Mouse (Mus musculus): ENCODE data around the gene Cyp2c23. TPM values are rescaled to one million over a fixed set of nuclear protein-coding genes. Genes with fewer than 3 reads are reported as not detected.

Cyp2c23 gene
- polyA plus RNA-seq, 1 experiment from 2014 or later, result 0.08 TPM

DNA sequence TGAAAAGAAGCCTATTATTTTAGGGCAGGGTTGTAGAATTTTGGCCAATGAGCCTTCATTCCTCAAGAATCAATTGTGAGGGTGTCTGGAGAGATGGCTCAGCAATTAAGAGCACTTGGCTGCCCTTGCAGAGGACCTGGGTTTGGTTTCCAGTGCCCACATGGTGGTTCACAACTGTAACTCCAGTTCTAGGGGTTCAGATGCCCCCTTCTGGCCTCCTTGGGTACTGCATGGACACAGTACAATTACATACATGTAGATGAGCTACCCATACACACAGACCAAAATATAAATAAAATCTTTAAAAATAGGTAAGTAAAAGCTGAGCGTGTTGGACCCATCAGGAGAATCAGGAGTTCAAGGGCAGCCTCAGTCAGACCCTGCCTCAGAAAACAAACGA lies 67.8 kb downstream of the Cyp2c23 start:
- Histone ChIP-seq H3K36me3 (no peaks in the 10 kb centered on the region), H3K9ac (replicated peaks) (no peak overlapping the region), H3K27ac (no peak overlapping the region), H3K27me3 (no peaks in the 10 kb centered on the region), H3K4me1 (replicated peaks) (no peaks in the 10 kb centered on the region), H3K9me3 (no peaks in the 10 kb centered on the region), H3K4me2 (replicated peaks) (no peak overlapping the region), H3K4me3 (replicated peaks) (no peak overlapping the region)
- 76% methylated on average over 2 of the region's 2 CpGs for WGBS
- no peak for ATAC-seq

DNA sequence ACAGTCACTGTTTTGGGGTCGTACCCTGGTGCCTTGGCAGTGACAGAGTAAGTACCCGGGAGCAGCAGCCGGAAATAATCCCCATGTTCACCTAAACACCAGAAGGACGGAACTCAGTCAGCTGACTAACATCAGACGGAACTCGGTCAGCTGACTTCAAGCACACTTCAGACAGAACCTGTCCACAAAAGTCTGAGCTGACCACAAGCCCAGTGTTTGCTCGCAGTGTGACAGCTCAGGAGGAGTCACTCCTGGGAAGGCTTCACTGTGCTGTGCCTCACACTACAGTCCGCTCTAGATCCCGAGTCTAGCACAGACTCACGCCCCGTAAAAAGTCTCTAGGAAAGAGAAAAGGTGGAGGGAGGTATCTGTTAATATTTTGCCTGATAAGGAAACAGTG lies 69.0 kb downstream of the Cyp2c23 start:
- H3K9me3 ChIP-seq, result no peaks in the 10 kb centered on the region
- no peak overlapping the region for H3K4me3 ChIP-seq (replicated peaks)
- H3K27ac ChIP-seq, result no peak overlapping the region
- H3K27me3 ChIP-seq, result no peaks in the 10 kb centered on the region
- no peaks in the 10 kb centered on the region for H3K4me1 ChIP-seq (replicated peaks)
- WGBS, result 88% methylated on average over 11 of the region's 11 CpGs
- H3K9ac ChIP-seq (replicated peaks), result no peak overlapping the region
- H3K36me3 ChIP-seq, result no peaks in the 10 kb centered on the region
- H3K4me2 ChIP-seq (replicated peaks), result no peak overlapping the region
- no peak for ATAC-seq

DNA sequence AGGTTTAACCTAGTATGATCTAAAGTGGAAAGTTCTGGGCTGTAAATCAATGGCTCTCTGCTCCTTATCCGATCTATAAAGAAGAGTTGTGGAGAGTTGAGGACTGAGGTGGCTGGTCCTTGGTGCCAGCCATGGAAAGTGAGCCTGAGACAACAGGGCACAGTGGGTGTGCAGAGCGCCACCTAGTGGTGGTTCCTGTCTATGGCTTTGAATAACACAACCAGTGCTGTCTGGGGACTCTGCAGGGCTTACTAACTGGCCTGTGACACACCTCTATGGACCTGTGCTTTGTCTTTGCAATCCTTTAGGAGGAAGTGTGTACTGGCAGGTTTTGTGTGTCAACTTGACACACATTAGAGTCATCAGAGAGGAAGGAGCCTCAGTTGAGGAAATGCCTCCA lies 69.8 kb downstream of the Cyp2c23 start:
- Histone ChIP-seq H3K36me3 (no peaks in the 10 kb centered on the region), H3K27me3 (no peaks in the 10 kb centered on the region), H3K9me3 (no peaks in the 10 kb centered on the region), H3K9ac (replicated peaks) (no peak overlapping the region), H3K27ac (no peak overlapping the region), H3K4me2 (replicated peaks) (no peak overlapping the region), H3K4me3 (replicated peaks) (no peak overlapping the region), H3K4me1 (replicated peaks) (no peaks in the 10 kb centered on the region)
- ATAC-seq, result no peak
- WGBS, result 26% methylated on average over 2 of the region's 2 CpGs

DNA sequence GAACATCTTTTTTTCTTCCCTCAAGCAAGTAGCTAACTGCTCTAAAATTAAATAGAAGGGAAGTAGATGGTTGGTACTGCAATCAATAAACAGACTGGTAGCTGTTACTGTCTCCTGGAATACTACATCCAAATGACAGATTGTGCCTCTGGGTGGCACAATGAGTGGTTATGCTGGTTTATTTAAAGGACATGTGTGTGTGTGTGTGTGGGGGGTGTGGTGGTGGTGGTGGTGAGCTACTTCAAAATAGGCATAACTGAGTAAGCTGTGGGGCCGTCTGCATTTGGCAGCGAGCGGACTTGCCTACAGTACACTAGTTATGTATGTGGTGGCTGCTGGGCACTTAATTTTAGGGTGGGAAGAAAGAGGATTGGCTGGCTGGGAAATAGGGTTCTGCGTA lies 71.1 kb downstream of the Cyp2c23 start:
- no peaks in the 10 kb centered on the region for H3K27me3 ChIP-seq
- H3K4me1 ChIP-seq (replicated peaks), result no peaks in the 10 kb centered on the region
- no peak overlapping the region for H3K9ac ChIP-seq (replicated peaks)
- H3K4me3 ChIP-seq (replicated peaks), result no peak overlapping the region
- ATAC-seq, result no peak
- H3K36me3 ChIP-seq, result no peaks in the 10 kb centered on the region
- H3K4me2 ChIP-seq (replicated peaks), result no peak overlapping the region
- no peak overlapping the region for H3K27ac ChIP-seq
- H3K9me3 ChIP-seq, result no peaks in the 10 kb centered on the region
- WGBS, result 83% methylated on average over 4 of the region's 4 CpGs

DNA sequence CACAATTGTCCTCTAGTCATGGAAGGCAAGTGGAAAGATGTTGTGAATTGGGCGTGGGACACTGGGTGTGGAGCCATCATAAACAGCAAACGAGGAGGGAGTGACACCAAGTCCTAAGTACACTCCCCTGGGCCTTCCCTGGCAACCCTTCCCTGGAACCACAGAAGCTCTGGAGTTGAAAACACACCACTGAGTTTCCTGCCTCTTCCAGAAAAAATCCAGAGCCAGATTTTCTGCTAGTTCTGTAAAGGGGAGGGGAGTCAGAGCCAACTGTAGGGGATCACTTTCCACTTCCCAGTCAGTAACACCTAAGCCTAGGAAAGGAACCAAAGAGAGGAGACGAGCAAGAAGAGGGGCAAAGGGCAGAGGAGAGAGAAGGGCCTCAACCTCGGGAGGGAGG lies 71.6 kb downstream of the Cyp2c23 start:
- no peaks in the 10 kb centered on the region for H3K9me3 ChIP-seq
- H3K4me1 ChIP-seq (replicated peaks), result no peaks in the 10 kb centered on the region
- 18% methylated on average over 4 of the region's 4 CpGs for WGBS
- no peak overlapping the region for H3K4me2 ChIP-seq (replicated peaks)
- no peaks in the 10 kb centered on the region for H3K27me3 ChIP-seq
- no peak overlapping the region for H3K4me3 ChIP-seq (replicated peaks)
- no peak for ATAC-seq
- H3K27ac ChIP-seq, result no peak overlapping the region
- H3K9ac ChIP-seq (replicated peaks), result no peak overlapping the region
- H3K36me3 ChIP-seq, result no peaks in the 10 kb centered on the region

DNA sequence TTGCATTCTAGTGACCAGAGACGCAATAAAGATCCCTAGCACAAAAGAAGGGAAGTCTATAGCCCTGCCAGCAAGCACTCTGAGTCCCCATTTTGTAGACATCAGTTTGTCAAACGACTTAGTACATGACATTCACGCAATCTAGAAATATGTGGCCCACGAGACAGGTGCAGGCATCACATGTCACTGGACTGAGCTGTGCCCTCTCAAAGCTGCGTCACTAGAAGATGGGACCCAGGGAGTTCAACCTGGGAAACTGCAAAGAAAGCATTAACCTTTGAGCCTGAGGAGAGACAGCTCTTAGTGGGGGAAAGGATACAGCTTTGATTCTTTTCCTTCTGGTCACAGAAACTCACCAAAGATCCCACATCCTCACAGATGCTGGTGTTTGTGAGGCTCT lies 73.7 kb downstream of the Cyp2c23 start:
- no peak overlapping the region; the same call in 1 of the 2 replicates for H3K9ac ChIP-seq (replicated peaks)
- 81% methylated on average over 5 of the region's 5 CpGs for WGBS
- no peak overlapping the region for H3K4me3 ChIP-seq (replicated peaks)
- H3K4me1 ChIP-seq (replicated peaks), result no peaks in the 10 kb centered on the region
- H3K4me2 ChIP-seq (replicated peaks), result no peak overlapping the region
- ATAC-seq, result no peak
- H3K36me3 ChIP-seq, result no peaks in the 10 kb centered on the region
- no peaks in the 10 kb centered on the region for H3K27me3 ChIP-seq
- H3K9me3 ChIP-seq, result no peaks in the 10 kb centered on the region
- no peak overlapping the region for H3K27ac ChIP-seq

Other genes starting within 250 kb of the Cyp2c23 start
- gene Abcc2, start 247.0 kb downstream of the Cyp2c23 start, polyA plus RNA-seq (2015; fragmentation: Nextera tagmentation; extraction: Ambion mirVana), result 0.03 TPM in 2 replicates
- gene Dnmbp, start 89.0 kb downstream of the Cyp2c23 start, polyA plus RNA-seq (2015; fragmentation: Nextera tagmentation; extraction: Ambion mirVana), result 9.8 and 10.8 TPM in 2 replicates
- gene Cpn1, start 42.7 kb downstream of the Cyp2c23 start, polyA plus RNA-seq (2015; fragmentation: Nextera tagmentation; extraction: Ambion mirVana), result 0.16 and 0.24 TPM in 2 replicates
- gene Erlin1, start 40.6 kb upstream of the Cyp2c23 start, polyA plus RNA-seq (2015; fragmentation: Nextera tagmentation; extraction: Ambion mirVana), result 19.5 and 20.1 TPM in 2 replicates
- 70.1 and 70.2 TPM in 2 replicates for gene Chuk, start 78.3 kb upstream of the Cyp2c23 start, polyA plus RNA-seq (2015; fragmentation: Nextera tagmentation; extraction: Ambion mirVana)
- gene Cwf19l1, start 106.7 kb upstream of the Cyp2c23 start, polyA plus RNA-seq (2015; fragmentation: Nextera tagmentation; extraction: Ambion mirVana), result 36.6 and 40.0 TPM in 2 replicates
- gene Bloc1s2, start 117.2 kb upstream of the Cyp2c23 start, polyA plus RNA-seq (2015; fragmentation: Nextera tagmentation; extraction: Ambion mirVana), result 156 and 157 TPM in 2 replicates
- 0.20 and 0.27 TPM in 2 replicates for gene Pkd2l1, start 163.2 kb upstream of the Cyp2c23 start, polyA plus RNA-seq (2015; fragmentation: Nextera tagmentation; extraction: Ambion mirVana)
- gene Scd3, start 174.1 kb upstream of the Cyp2c23 start, polyA plus RNA-seq (2015; fragmentation: Nextera tagmentation; extraction: Ambion mirVana), result 2.0 and 3.4 TPM in 2 replicates